Mouse (Mus musculus) CH12.LX (cell line): ENCODE results near the gene Vwa3b. TPM values are rescaled to one million over a fixed set of nuclear protein-coding genes. Genes with fewer than 3 reads are reported as not detected.

ENCODE experiments used
- DNase-seq: peaks from one replicate; pipeline ENCODE4 v3.0.0-alpha.2; 2013; ENCODE audit errors: extremely low read depth
- H3K27ac ChIP-seq: 2 replicates; pipeline ENCODE4 v1.5.1; 2012; ENCODE audit warnings: low read depth, mild to moderate bottlenecking, control low read depth, moderate library complexity; ENCODE audit not compliant: insufficient read depth
- H3K27me3 ChIP-seq: replicated peaks from 2 replicates; pipeline ENCODE3; 2012; ENCODE audit warnings: inconsistent platforms
- H3K36me3 ChIP-seq, 2 experiments: replicated peaks in 1 of 2; 2 replicates each; pipeline versions ENCODE3 to v1.6.1; 2012; ENCODE audit warnings: inconsistent platforms in 1 of 2, low read length in 1 of 2, mild to moderate bottlenecking in 1 of 2, mixed read lengths in 1 of 2, moderate library complexity in 1 of 2; ENCODE audit not compliant: control insufficient read depth in 1 of 2, insufficient read depth in 1 of 2
- H3K4me1 ChIP-seq, 2 experiments: 2 replicates each; pipeline ENCODE4 v1.6.1; 2012; ENCODE audit warnings: inconsistent platforms in 1 of 2, moderate library complexity in 1 of 2; ENCODE audit not compliant: insufficient read depth in 2 of 2, control insufficient read depth in 1 of 2
- H3K4me2 ChIP-seq: 2 replicates; pipeline ENCODE4 v1.6.1; 2012; ENCODE audit warnings: low read depth, mild to moderate bottlenecking, control low read depth; ENCODE audit not compliant: poor library complexity, insufficient read depth, severe bottlenecking
- H3K4me3 ChIP-seq, 3 experiments: fragments of 150-350 bp in 1 of 3; sonication (generic) in 1 of 3; replicated peaks in 1 of 3; 2 replicates each; pipeline versions ENCODE3 to v1.5.1; 2011 to 2012; ENCODE audit warnings: low read depth in 2 of 3, low read length in 2 of 3, mild to moderate bottlenecking in 2 of 3, moderate library complexity in 2 of 3, control low read depth in 1 of 3, improper control_type of control experiment in 1 of 3, inconsistent platforms in 1 of 3, mixed read lengths in 1 of 3; ENCODE audit not compliant: poor library complexity in 1 of 3
- H3K79me2 ChIP-seq: replicated peaks from 2 replicates; pipeline ENCODE4 v1.6.1; 2012; ENCODE audit warnings: mild to moderate bottlenecking, moderate library complexity; ENCODE audit not compliant: control insufficient read depth, poor library complexity, insufficient read depth, severe bottlenecking; ENCODE audit errors: extremely low read depth
- H3K9ac ChIP-seq: 2 replicates; pipeline ENCODE4 v1.6.1; 2012; ENCODE audit warnings: low read depth, mild to moderate bottlenecking, control low read depth, moderate library complexity; ENCODE audit not compliant: insufficient read depth
- H3K9me3 ChIP-seq: replicated peaks from 2 replicates; pipeline ENCODE3; 2012; ENCODE audit warnings: low read length, inconsistent platforms, mixed read lengths
- CHD2 ChIP-seq: IDR thresholded peaks from 2 replicates; pipeline ENCODE4 v1.6.1; 2011; ENCODE audit warnings: low read length, improper control_type of control experiment
- CTCF ChIP-seq, 2 experiments: IDR thresholded peaks in 1 of 2; conservative IDR thresholded peaks in 1 of 2; 2 replicates each; pipeline ENCODE4 v1.5.1; 2011 to 2012; ENCODE audit warnings: low read depth in 2 of 2, low read length in 2 of 2, improper control_type of control experiment in 1 of 2, inconsistent platforms in 1 of 2, mild to moderate bottlenecking in 1 of 2, moderate library complexity in 1 of 2
- MAFK ChIP-seq: IDR thresholded peaks from 2 replicates; pipeline ENCODE4 v1.6.1; 2011; ENCODE audit warnings: low read length, improper control_type of control experiment; ENCODE audit not compliant: insufficient replicate concordance
- MEF2A ChIP-seq: IDR thresholded peaks from 2 replicates; pipeline ENCODE4 v1.6.1; 2014; ENCODE audit warnings: low read depth, mild to moderate bottlenecking, inconsistent platforms, low read length, improper control_type of control experiment, borderline replicate concordance
- PAX5 ChIP-seq: IDR thresholded peaks from 2 replicates; pipeline ENCODE4 v1.6.1; 2012; ENCODE audit warnings: low read length, inconsistent platforms, mixed read lengths
- POLR2A ChIP-seq: IDR thresholded peaks from 2 replicates; pipeline ENCODE4 v1.6.1; 2011; ENCODE audit warnings: low read depth, mild to moderate bottlenecking, improper control_type of control experiment, low read length
- RAD21 ChIP-seq: IDR thresholded peaks from 2 replicates; pipeline ENCODE4 v1.6.1; 2011; ENCODE audit warnings: low read depth, mild to moderate bottlenecking, low read length, improper control_type of control experiment, moderate library complexity
- SMC3 ChIP-seq: IDR thresholded peaks from 2 replicates; pipeline ENCODE4 v1.6.1; 2011; ENCODE audit warnings: low read depth, low read length, improper control_type of control experiment
- ZC3H11A ChIP-seq: IDR thresholded peaks from 2 replicates; pipeline ENCODE4 v1.6.1; 2012; ENCODE audit warnings: low read depth, mild to moderate bottlenecking, inconsistent platforms, low read length, improper control_type of control experiment
- dilution Hi-C: fragments of 300-500 bp; cut with MboI; formaldehyde crosslinking; loops from 2 replicates; pipeline ENCODE4 v1.14.3; 2020; ENCODE audit warnings: low sequenced_read_pairs; ENCODE audit not compliant: extremely low pct_unique_long_range_greater_than_20kb, extremely low pct_ligation_motif_present
- in situ Hi-C: fragments of 300-500 bp; cut with MboI; formaldehyde crosslinking; loops from 3 replicates; pipeline ENCODE4 v1.14.3; 2019; ENCODE audit warnings: low sequenced_read_pairs, low pct_ligation_motif_present, low pct_unique_long_range_greater_than_20kb, mixed read lengths
- polyA plus RNA-seq: library from polyadenylated mRNA; unstranded; fragments of >175 nt; gene quantifications from 2 replicates; pipeline ENCODE4 v1.2.1, GENCODE M21; 2012; ENCODE audit warnings: low read depth; ENCODE audit not compliant: insufficient read length
- total RNA-seq, 2 experiments: library from RNA; depleted of rRNA; stranded (reverse); fragments of 300-350 nt in 1 of 2; fragments of >200 nt in 1 of 2; gene quantifications; 2 replicates each; pipeline ENCODE4 v1.2.3; 2012 to 2014

Vwa3b gene
- total and polyA plus RNA-seq, 3 experiments, result not detected

GRCm38 (mm10) chr1:37130012-37130570 lies 103.7 kb downstream of the Vwa3b start:
- no peak overlapping the region for H3K9ac ChIP-seq
- H3K9me3 ChIP-seq, result no peaks in the 10 kb centered on the region
- no peaks in the 10 kb centered on the region for H3K79me2 ChIP-seq
- TF ChIP-seq CHD2, result no peak
- no peak for TF ChIP-seq POLR2A
- TF ChIP-seq MAFK, result 0 out of 2 replicates have a peak, but pooled peaks have one; percentile 42
- TF ChIP-seq, all 38 proteins: peak for 1
- no peak overlapping the region for H3K27ac ChIP-seq
- H3K4me2 ChIP-seq, result no peak overlapping the region
- no peaks in the 10 kb centered on the region for H3K36me3 ChIP-seq
- in situ Hi-C loops (no loop called here), dilution Hi-C loops (no loop called here)
- H3K4me3 ChIP-seq, result no peak overlapping the region
- DNase-seq, result no peak
- H3K27me3 ChIP-seq, result no peaks in the 10 kb centered on the region
- no peaks in the 10 kb centered on the region for H3K4me1 ChIP-seq

- no peak overlapping the region for H3K27ac ChIP-seq
- TF ChIP-seq POLR2A, result no peak
- TF ChIP-seq, all 38 proteins: peak for 0
- H3K4me3 ChIP-seq, result no peak overlapping the region
- H3K36me3 ChIP-seq, result no peaks in the 10 kb centered on the region
- DNase-seq, result no peak
- dilution Hi-C loops, result no loop called here
- H3K79me2 ChIP-seq, result no peaks in the 10 kb centered on the region
- H3K9ac ChIP-seq, result no peak overlapping the region
- no peaks in the 10 kb centered on the region for H3K9me3 ChIP-seq
- H3K4me1 ChIP-seq, result no peaks in the 10 kb centered on the region
- H3K4me2 ChIP-seq, result no peak overlapping the region
- no peaks in the 10 kb centered on the region for H3K27me3 ChIP-seq
- in situ Hi-C loops, result no loop called here
Measured at GRCm38 (mm10) chr1:37131146-37131545, 104.8 kb downstream of the Vwa3b start.

- Histone ChIP-seq H3K36me3 (no peaks in the 10 kb centered on the region), H3K9me3 (no peaks in the 10 kb centered on the region), H3K4me1 (no peaks in the 10 kb centered on the region), H3K27me3 (no peaks in the 10 kb centered on the region), H3K27ac (no peak overlapping the region), H3K9ac (no peak overlapping the region), H3K79me2 (no peaks in the 10 kb centered on the region), H3K4me2 (no peak overlapping the region), H3K4me3 (no peak overlapping the region)
- TF ChIP-seq MEF2A (no peak), ZC3H11A (peak; percentile 30; the same call in 1 of the 2 replicates), RAD21 (peak; percentile 81), SMC3 (peak; percentile 80), CTCF (conservative IDR thresholded peaks at IDR 0.05 in 1 of 2, IDR thresholded peaks at IDR 0.05 in 1 of 2; ENCODE audit: low read depth in 2 of 2, low read length in 2 of 2) (peak; percentile 7 to 70; a peak in 2 of 4 replicates)
- in situ Hi-C loops (no loop called here), dilution Hi-C loops (no loop called here)
- DNase-seq, result peak; percentile 34
Measured at GRCm38 (mm10) chr1:37132433-37132832, 106.0 kb downstream of the Vwa3b start.

GRCm38 (mm10) chr1:37145966-37146365 lies 119.6 kb downstream of the Vwa3b start:
- DNase-seq, result no peak
- H3K27ac ChIP-seq, result no peak overlapping the region
- H3K9me3 ChIP-seq, result peaks cover 5% of the 10 kb centered on the region
- H3K79me2 ChIP-seq, result no peaks in the 10 kb centered on the region
- no peak overlapping the region for H3K4me3 ChIP-seq
- H3K4me1 ChIP-seq, result no peaks in the 10 kb centered on the region
- no peaks in the 10 kb centered on the region for H3K36me3 ChIP-seq
- no peak overlapping the region for H3K9ac ChIP-seq
- in situ Hi-C loops, result no loop called here
- no peaks in the 10 kb centered on the region for H3K27me3 ChIP-seq
- TF ChIP-seq PAX5, result no peak
- dilution Hi-C loops, result no loop called here
- no peak overlapping the region for H3K4me2 ChIP-seq
